Mouse (Mus musculus): ENCODE data around the gene Pcdh7. TPM values are rescaled to one million over a fixed set of nuclear protein-coding genes. Genes with fewer than 3 reads are reported as not detected.

The Pcdh7 gene
- polyA plus RNA-seq, 1 experiment from 2014 or later = 16.0 TPM

DNA sequence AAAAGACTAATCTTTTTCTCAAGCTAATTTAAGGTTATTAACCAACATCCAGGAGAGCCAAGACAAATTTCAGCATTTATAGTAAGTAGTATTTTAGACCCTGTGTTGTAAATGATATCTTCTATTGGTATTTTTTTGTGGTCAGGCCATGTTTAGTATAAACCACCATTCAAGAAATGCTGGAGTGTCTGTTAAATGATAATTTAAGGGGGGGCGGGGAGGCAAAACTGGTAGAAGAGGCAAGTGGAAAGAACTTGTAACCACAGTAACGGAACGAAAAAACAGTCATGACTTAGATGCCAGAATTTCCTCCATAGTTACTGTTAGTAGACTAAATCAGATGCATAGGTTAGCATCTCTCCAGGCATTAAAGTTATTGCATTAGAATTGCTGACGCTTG is 246.4 kb downstream of the Pcdh7 start:
- ATAC-seq = no peak
- Histone ChIP-seq H3K27me3 (replicated peaks; ENCODE audit: control insufficient read depth, insufficient read depth, low read length) (no peaks in the 10 kb centered on the region), H3K4me3 (replicated peaks; ENCODE audit: low read length) (no peak overlapping the region), H3K4me1 (replicated peaks; ENCODE audit: control insufficient read depth, insufficient read depth, low read length) (no peaks in the 10 kb centered on the region), H3K9ac (replicated peaks; ENCODE audit: low read depth, low read length) (no peak overlapping the region), H3K9me3 (ENCODE audit: control insufficient read depth, low read length) (no peaks in the 10 kb centered on the region), H3K27ac (ENCODE audit: low read length) (no peak overlapping the region), H3K4me2 (ENCODE audit: low read length) (no peak overlapping the region), H3K36me3 (ENCODE audit: control insufficient read depth, insufficient read depth) (no peaks in the 10 kb centered on the region)
- 88% methylated on average over 4 of the region's 4 CpGs for WGBS

DNA sequence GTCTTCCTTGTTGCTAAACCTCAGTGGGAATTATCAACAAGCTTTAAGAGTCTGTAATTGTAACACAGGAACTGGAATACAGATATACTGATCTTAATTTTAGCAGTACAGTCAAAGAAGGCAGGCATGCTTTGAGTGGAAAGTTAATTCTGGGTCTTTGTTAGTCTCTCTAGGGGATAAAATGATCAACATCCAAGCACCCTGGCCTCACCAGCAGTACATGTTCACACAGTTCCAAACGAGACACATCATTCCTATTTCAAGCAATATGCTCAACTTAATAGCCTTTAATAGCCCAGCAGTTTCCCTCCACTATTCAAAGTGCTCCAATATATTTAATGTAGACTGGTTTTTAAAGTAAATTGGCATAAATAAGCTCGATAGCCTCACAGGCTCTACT is 275.8 kb downstream of the Pcdh7 start:
- Histone ChIP-seq H3K4me3 (replicated peaks; ENCODE audit: low read length) (no peak overlapping the region), H3K9me3 (ENCODE audit: control insufficient read depth, low read length) (no peaks in the 10 kb centered on the region), H3K4me1 (replicated peaks; ENCODE audit: control insufficient read depth, insufficient read depth, low read length) (no peaks in the 10 kb centered on the region), H3K27ac (ENCODE audit: low read length) (no peak overlapping the region), H3K36me3 (ENCODE audit: control insufficient read depth, insufficient read depth) (no peaks in the 10 kb centered on the region), H3K4me2 (ENCODE audit: low read length) (no peak overlapping the region), H3K27me3 (replicated peaks; ENCODE audit: control insufficient read depth, insufficient read depth, low read length) (no peaks in the 10 kb centered on the region), H3K9ac (replicated peaks; ENCODE audit: low read depth, low read length) (no peak overlapping the region)
- WGBS = 69% methylated on average over 2 of the region's 2 CpGs
- ATAC-seq = no peak

DNA sequence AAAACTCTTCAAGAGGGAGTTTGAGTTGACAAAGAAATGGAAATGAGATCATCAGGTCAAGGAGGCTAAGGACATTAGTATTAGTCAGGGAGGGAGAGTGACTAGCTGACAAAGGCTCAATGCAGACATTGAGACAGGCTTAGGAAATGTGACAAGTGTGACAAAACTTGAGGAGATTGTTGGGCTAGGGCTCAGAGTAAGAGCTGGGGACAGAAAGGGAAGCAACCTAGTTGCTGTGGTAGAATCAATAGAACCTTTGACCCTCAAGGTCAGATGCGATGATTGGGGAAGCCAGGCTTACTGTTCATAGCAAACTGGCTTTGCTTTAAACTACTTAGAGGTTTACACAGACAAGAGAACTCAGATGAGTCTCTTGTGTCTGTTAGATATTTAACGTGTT is 303.6 kb downstream of the Pcdh7 start:
- no peak overlapping the region for H3K9ac ChIP-seq (replicated peaks; ENCODE audit: low read depth, low read length)
- ATAC-seq = no peak
- H3K4me2 ChIP-seq (ENCODE audit: low read length) = no peak overlapping the region
- H3K9me3 ChIP-seq (ENCODE audit: control insufficient read depth, low read length) = no peaks in the 10 kb centered on the region
- H3K36me3 ChIP-seq (ENCODE audit: control insufficient read depth, insufficient read depth) = no peaks in the 10 kb centered on the region
- no peak overlapping the region for H3K4me3 ChIP-seq (replicated peaks; ENCODE audit: low read length)
- H3K4me1 ChIP-seq (replicated peaks; ENCODE audit: control insufficient read depth, insufficient read depth, low read length) = no peaks in the 10 kb centered on the region
- no peaks in the 10 kb centered on the region for H3K27me3 ChIP-seq (replicated peaks; ENCODE audit: control insufficient read depth, insufficient read depth, low read length)
- 88% methylated on average over 2 of the region's 2 CpGs for WGBS
- H3K27ac ChIP-seq (ENCODE audit: low read length) = no peak overlapping the region

DNA sequence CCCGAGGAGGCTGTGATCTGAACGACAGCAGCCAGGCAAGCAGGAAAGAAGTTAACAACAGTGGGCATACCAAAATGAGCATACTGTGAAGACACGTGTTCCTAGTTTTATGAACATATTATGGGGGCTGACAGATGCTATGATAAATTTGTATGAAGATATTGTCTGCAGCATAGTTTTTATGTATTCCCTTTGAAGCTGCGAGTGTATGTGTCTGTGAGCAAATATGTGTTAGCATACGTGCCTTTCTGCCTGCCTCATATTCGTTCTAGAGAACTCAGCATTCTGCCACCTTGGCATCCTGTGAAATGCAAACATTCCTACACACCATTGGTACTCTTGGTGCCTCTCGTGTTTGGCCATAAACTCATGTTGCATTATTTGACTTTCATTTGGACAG is 307.4 kb downstream of the Pcdh7 start:
- peak; percentile 31; the same call in 1 of the 2 replicates for ATAC-seq
- Histone ChIP-seq H3K27ac (ENCODE audit: low read length) (no peak overlapping the region), H3K9me3 (ENCODE audit: control insufficient read depth, low read length) (no peaks in the 10 kb centered on the region), H3K9ac (replicated peaks; ENCODE audit: low read depth, low read length) (no peak overlapping the region), H3K36me3 (ENCODE audit: control insufficient read depth, insufficient read depth) (no peaks in the 10 kb centered on the region), H3K4me1 (replicated peaks; ENCODE audit: control insufficient read depth, insufficient read depth, low read length) (no peaks in the 10 kb centered on the region), H3K27me3 (replicated peaks; ENCODE audit: control insufficient read depth, insufficient read depth, low read length) (no peaks in the 10 kb centered on the region), H3K4me3 (replicated peaks; ENCODE audit: low read length) (no peak overlapping the region), H3K4me2 (ENCODE audit: low read length) (no peak overlapping the region)
- WGBS = 63% methylated on average over 7 of the region's 7 CpGs

DNA sequence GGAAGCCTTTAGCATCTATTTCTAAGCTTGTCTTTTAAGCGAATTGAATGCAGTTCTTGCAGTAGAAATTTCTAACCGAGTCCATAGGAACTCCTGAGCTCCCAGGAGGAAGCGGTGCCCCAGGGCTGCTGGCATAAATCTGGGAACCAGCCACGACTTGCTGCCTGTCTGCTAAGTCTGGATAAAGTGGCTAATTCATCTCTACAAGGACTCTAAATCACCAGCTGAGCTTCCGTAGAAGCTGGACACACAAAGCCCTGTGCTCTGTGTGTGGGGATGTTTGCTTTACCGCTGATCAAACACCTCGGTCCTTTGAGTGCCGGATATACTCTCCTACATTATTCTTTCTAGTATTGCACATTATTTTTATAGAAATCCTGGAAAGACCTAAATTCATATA is 308.0 kb downstream of the Pcdh7 start:
- no peaks in the 10 kb centered on the region for H3K9me3 ChIP-seq (ENCODE audit: control insufficient read depth, low read length)
- H3K4me1 ChIP-seq (replicated peaks; ENCODE audit: control insufficient read depth, insufficient read depth, low read length) = no peaks in the 10 kb centered on the region
- no peaks in the 10 kb centered on the region for H3K36me3 ChIP-seq (ENCODE audit: control insufficient read depth, insufficient read depth)
- ATAC-seq = no peak
- H3K9ac ChIP-seq (replicated peaks; ENCODE audit: low read depth, low read length) = no peak overlapping the region
- no peak overlapping the region for H3K27ac ChIP-seq (ENCODE audit: low read length)
- H3K4me3 ChIP-seq (replicated peaks; ENCODE audit: low read length) = no peak overlapping the region
- H3K27me3 ChIP-seq (replicated peaks; ENCODE audit: control insufficient read depth, insufficient read depth, low read length) = no peaks in the 10 kb centered on the region
- WGBS = 54% methylated on average over 8 of the region's 8 CpGs
- H3K4me2 ChIP-seq (ENCODE audit: low read length) = no peak overlapping the region

DNA sequence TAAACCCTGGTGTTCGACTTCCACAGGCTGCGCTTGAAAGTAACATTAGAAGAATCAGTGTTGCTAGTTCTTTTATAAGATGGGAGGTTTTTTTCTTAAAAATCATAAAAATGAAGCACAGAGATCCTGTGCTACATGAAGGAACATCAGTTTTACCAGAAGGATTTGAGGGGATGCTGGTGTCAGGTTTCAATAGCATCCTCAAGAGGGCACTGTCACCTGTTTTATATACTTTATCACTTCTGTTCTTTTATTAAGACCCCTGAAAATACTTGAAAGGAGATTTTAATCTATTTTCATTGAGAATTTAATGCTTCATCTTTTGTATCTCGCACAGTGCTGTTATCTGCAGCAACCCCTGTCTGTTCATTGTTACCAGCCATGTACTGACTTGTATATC is 322.1 kb downstream of the Pcdh7 start:
- H3K9me3 ChIP-seq (ENCODE audit: control insufficient read depth, low read length) = no peaks in the 10 kb centered on the region
- H3K27me3 ChIP-seq (replicated peaks; ENCODE audit: control insufficient read depth, insufficient read depth, low read length) = no peaks in the 10 kb centered on the region
- no peaks in the 10 kb centered on the region for H3K4me1 ChIP-seq (replicated peaks; ENCODE audit: control insufficient read depth, insufficient read depth, low read length)
- H3K9ac ChIP-seq (replicated peaks; ENCODE audit: low read depth, low read length) = no peak overlapping the region
- no peaks in the 10 kb centered on the region for H3K36me3 ChIP-seq (ENCODE audit: control insufficient read depth, insufficient read depth)
- H3K4me2 ChIP-seq (ENCODE audit: low read length) = no peak overlapping the region
- no peak overlapping the region for H3K4me3 ChIP-seq (replicated peaks; ENCODE audit: low read length)
- WGBS = 65% methylated on average over 3 of the region's 3 CpGs
- no peak for ATAC-seq
- no peak overlapping the region for H3K27ac ChIP-seq (ENCODE audit: low read length)

DNA sequence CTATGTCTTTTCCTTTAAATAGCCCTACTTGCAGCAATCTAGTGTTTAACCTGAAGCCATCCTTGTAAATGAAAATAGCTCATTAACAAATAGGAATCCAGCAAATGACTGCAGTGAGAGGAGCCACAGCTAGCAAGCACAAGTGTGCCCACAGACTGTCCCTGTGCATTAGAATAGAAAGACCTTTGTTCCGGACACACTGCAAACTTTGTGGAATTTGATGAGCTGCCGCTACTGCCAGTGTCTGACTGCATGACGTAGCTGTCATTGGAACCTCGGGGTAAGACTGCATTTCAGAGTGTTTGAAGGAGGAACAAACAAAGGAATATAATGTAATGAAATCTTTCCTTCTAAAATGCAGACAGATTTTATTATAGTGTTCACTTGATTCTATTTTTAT is 326.4 kb downstream of the Pcdh7 start:
- no peaks in the 10 kb centered on the region for H3K27me3 ChIP-seq (replicated peaks; ENCODE audit: control insufficient read depth, insufficient read depth, low read length)
- H3K4me3 ChIP-seq (replicated peaks; ENCODE audit: low read length) = no peak overlapping the region
- H3K4me1 ChIP-seq (replicated peaks; ENCODE audit: control insufficient read depth, insufficient read depth, low read length) = no peaks in the 10 kb centered on the region
- no peak overlapping the region for H3K27ac ChIP-seq (ENCODE audit: low read length)
- no peak overlapping the region for H3K9ac ChIP-seq (replicated peaks; ENCODE audit: low read depth, low read length)
- H3K36me3 ChIP-seq (ENCODE audit: control insufficient read depth, insufficient read depth) = no peaks in the 10 kb centered on the region
- no peak overlapping the region for H3K4me2 ChIP-seq (ENCODE audit: low read length)
- no peaks in the 10 kb centered on the region for H3K9me3 ChIP-seq (ENCODE audit: control insufficient read depth, low read length)
- 38% methylated on average over 4 of the region's 4 CpGs for WGBS
- peak; percentile 36; the same call in 1 of the 2 replicates for ATAC-seq

DNA sequence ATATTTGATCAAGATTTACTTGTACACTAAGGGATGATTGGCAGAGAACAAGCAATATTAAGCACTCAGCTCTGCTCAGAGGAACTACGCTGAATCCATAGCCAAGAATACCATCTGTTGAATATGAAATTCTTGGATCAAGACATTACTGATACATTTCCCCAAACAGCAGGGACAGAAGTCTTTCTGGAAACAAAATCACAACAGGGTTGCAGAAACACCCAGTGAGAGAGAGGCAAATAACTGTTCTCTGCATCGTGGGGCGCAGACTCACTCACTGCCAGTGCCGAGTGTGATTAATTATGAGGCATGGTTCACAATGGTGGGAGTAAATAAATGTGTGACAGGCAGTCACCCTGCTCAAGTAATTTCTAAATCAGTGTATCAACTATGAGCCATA is 363.3 kb downstream of the Pcdh7 start:
- Histone ChIP-seq H3K4me3 (replicated peaks; ENCODE audit: low read length) (no peak overlapping the region), H3K4me1 (replicated peaks; ENCODE audit: control insufficient read depth, insufficient read depth, low read length) (no peaks in the 10 kb centered on the region), H3K36me3 (ENCODE audit: control insufficient read depth, insufficient read depth) (no peaks in the 10 kb centered on the region), H3K27me3 (replicated peaks; ENCODE audit: control insufficient read depth, insufficient read depth, low read length) (no peaks in the 10 kb centered on the region), H3K9me3 (ENCODE audit: control insufficient read depth, low read length) (no peaks in the 10 kb centered on the region), H3K4me2 (ENCODE audit: low read length) (no peak overlapping the region), H3K27ac (ENCODE audit: low read length) (no peak overlapping the region), H3K9ac (replicated peaks; ENCODE audit: low read depth, low read length) (no peak overlapping the region)
- 44% methylated on average over 4 of the region's 4 CpGs for WGBS
- ATAC-seq = peak; percentile 92

DNA sequence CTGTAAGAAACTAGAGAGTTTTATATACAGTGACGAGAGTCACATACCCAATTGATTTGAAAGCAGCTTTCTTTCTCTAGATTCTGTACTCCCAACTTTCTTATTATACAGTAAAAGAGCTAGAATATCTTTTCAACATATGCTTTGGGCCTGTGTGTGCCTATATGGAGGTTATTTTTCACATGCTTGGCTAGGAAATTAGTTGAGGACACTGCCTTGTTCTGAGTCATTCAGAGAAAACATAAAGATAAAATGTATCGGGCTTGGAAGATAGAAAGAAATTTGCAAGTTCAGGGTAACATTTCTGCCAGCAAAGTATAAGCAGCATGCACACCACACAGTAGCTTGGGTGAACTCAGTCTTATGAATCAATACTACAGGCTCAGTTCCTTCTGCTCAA is 364.5 kb downstream of the Pcdh7 start:
- H3K4me1 ChIP-seq (replicated peaks; ENCODE audit: control insufficient read depth, insufficient read depth, low read length) = no peaks in the 10 kb centered on the region
- WGBS = 65% methylated on average over 2 of the region's 2 CpGs
- H3K4me3 ChIP-seq (replicated peaks; ENCODE audit: low read length) = no peak overlapping the region
- H3K4me2 ChIP-seq (ENCODE audit: low read length) = no peak overlapping the region
- ATAC-seq = no peak
- no peak overlapping the region for H3K27ac ChIP-seq (ENCODE audit: low read length)
- no peaks in the 10 kb centered on the region for H3K27me3 ChIP-seq (replicated peaks; ENCODE audit: control insufficient read depth, insufficient read depth, low read length)
- H3K9ac ChIP-seq (replicated peaks; ENCODE audit: low read depth, low read length) = no peak overlapping the region
- H3K9me3 ChIP-seq (ENCODE audit: control insufficient read depth, low read length) = no peaks in the 10 kb centered on the region
- H3K36me3 ChIP-seq (ENCODE audit: control insufficient read depth, insufficient read depth) = no peaks in the 10 kb centered on the region

DNA sequence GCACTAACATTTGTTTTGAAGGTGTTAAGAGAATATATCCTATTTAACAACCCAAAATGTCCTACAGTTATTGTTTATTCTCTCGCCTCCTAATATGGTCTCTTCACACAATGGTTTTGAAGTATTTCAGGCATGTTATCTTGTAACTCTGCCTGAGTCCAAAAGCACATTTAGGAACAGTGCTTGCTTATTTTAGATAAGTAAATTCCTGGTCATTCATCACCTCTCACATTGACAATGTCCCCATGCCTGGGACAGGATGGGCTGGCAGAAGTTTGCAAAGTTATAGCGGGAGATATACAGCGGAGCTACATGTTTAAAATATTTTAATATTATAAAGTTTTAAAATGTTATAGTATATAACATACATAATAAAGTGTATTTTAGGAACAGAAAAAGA is 365.3 kb downstream of the Pcdh7 start:
- Histone ChIP-seq H3K4me2 (ENCODE audit: low read length) (no peak overlapping the region), H3K36me3 (ENCODE audit: control insufficient read depth, insufficient read depth) (no peaks in the 10 kb centered on the region), H3K4me1 (replicated peaks; ENCODE audit: control insufficient read depth, insufficient read depth, low read length) (no peaks in the 10 kb centered on the region), H3K27ac (ENCODE audit: low read length) (no peak overlapping the region), H3K9me3 (ENCODE audit: control insufficient read depth, low read length) (no peaks in the 10 kb centered on the region), H3K9ac (replicated peaks; ENCODE audit: low read depth, low read length) (no peak overlapping the region), H3K27me3 (replicated peaks; ENCODE audit: control insufficient read depth, insufficient read depth, low read length) (no peaks in the 10 kb centered on the region), H3K4me3 (replicated peaks; ENCODE audit: low read length) (no peak overlapping the region)
- WGBS = 96% methylated on average over 3 of the region's 3 CpGs
- no peak for ATAC-seq

Data from forebrain, embryonic 16.5 days (tissue).